Mouse (Mus musculus) hematopoietic stem cell, adult 5-6 weeks (primary cell): ENCODE data around the gene BC024978. TPM values are rescaled to one million over a fixed set of nuclear protein-coding genes. Genes with fewer than 3 reads are reported as not detected.

Source experiments
- ATAC-seq, 2 experiments: fragments of 125-278 bp in 1 of 2; replicated peaks in 1 of 2; 2 replicates each; pipeline ENCODE4 v1.8.0; 2016 to 2017; ENCODE audit warnings: inconsistent platforms in 2 of 2, mild to moderate bottlenecking in 2 of 2, moderate number of reproducible peaks in 2 of 2, low read depth in 1 of 2, moderate TSS enrichment in 1 of 2; ENCODE audit not compliant: low FRiP score in 2 of 2, poor library complexity in 2 of 2, severe bottlenecking in 2 of 2, insufficient read depth in 1 of 2, low TSS enrichment in 1 of 2
- total RNA-seq: library from RNA; stranded (forward); fragments of 172-1452, 232-1000 nt; gene quantifications from 2 replicates; pipeline ENCODE4 v1.2.3, GENCODE M21; 2017

BC024978 gene
- 1.9 and 3.5 TPM in 2 replicates for total RNA-seq

- peak; percentile 96 for ATAC-seq
Measured at GRCm38 (mm10) chr7:27195681-27196611, at the start of gene BC024978, which contains the start of gene Snrpa. Gene BC024978 (plus strand): TSS chr7:27195781. Gene Snrpa (minus strand): TSS chr7:27196271.

DNA sequence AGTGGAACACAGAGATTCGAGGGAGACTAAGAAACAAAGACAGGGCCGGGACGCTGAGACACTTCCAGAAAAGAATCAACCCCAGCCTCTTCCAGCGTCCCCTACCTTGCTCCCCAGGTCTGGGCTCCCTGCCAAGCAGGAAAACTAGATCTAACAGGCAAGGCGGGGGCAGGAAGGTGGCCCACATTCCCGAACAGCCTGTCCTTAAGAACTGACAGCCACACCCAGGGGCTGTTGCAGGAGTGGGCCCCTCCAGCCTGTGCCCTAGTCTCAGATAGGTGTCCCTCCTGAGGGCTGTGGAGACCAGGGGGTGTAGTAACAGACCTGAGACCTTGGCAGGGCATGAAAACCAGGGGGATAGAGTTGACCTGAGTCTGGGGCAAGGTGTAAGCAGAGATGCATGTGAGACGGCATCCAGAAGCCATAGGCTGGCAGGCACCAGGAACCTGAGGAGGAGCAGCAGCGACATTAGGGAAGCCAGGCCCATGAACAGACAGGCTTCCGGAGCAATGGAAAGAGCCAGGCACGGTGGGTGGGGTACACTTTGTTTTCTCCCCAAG lies 42.3 kb upstream of the BC024978 start, which contains the start of gene Cyp2t4:
Gene Cyp2t4, plus strand, starts transcription at position 510 of the 560 bp plus-strand sequence.
- no peak for ATAC-seq

DNA sequence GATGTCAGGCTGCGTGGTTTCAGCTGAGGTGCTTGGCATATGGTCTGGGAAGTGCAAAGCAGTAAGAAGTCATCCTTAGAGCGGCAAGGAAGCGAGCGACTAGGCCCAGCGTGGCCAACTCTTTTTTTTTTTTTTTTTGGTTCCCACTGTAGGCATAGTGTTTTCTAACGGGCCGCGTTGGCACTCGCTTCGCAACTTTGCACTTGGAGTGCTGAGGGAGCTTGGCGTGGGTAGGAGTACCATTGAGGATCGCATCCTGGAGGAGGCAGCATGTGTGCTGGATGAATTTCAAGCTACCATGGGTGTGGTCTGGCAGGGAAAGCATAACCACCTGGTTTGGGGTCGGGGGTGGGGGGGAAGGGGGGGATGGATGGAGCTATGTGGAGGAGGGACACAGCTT lies 39.6 kb upstream of the BC024978 start:
- no peak for ATAC-seq

- ATAC-seq = no peak
Measured at GRCm38 (mm10) chr7:27158171-27158570, 37.4 kb upstream of the BC024978 start.

- no peak for ATAC-seq
Measured at GRCm38 (mm10) chr7:27159256-27159655, 36.3 kb upstream of the BC024978 start.

GRCm38 (mm10) chr7:27159882-27160281 lies 35.7 kb upstream of the BC024978 start:
- peak; percentile 87 for ATAC-seq

DNA sequence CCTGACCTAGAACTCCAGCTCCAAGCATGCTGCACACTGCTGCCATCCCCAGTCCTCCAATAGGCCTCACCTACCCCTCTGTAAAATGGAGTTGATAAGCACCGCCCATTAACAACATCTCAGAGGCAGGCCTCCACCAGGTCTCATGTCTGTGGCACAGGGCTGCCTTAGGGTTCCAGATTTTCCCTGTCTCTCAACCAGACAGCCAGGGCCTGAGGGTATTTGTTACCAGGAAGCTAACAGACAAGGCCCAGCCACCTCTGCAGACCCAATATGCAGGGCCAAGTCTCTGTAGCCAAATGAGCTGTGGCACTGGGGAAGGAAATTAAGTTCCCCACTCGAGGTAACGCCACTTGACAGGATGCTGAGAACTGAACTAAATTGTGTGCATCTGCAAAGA lies 34.7 kb upstream of the BC024978 start:
- ATAC-seq = no peak

DNA sequence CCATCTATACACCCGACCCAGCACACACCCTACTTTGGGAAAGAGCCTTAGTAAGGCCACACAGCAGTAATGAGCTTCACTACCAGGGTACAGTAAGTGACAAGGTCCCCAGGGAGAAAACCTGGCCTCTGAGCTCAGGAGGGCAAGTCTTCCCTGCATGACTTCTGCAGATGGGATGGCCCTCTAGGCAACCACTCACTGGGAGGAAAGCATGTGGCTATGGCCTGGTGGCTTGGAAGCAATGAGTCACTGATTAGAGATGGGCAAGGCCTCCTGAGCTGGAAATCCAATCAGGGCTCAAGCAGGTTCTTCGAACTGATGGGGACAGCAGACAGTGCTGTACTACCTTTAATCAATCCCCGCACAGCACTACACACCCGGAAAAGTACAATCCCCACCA lies 33.8 kb upstream of the BC024978 start:
- ATAC-seq = no peak

GRCm38 (mm10) chr7:27162780-27163449 lies 32.7 kb upstream of the BC024978 start:
- ATAC-seq = no peak

DNA sequence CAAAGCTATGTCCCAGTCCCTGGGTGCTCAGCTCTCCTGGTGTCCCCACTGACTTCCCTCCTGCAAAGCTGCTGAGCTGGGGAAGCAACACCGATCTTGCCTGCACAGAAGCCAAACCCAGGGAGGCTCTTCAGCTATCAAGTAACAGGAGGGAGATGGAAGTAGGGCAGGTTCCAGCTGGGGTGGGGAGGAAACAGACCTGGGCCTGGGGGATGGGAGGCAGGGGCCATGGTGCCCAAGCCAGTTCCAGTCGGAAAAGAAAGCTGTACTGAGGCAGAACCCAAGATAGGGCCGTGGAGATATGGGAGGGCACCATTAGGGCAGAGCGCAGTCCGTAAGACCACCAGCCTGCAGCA lies 32.2 kb upstream of the BC024978 start:
- ATAC-seq = no peak

- ATAC-seq = no peak
Measured at GRCm38 (mm10) chr7:27164112-27164947, 31.3 kb upstream of the BC024978 start.

GRCm38 (mm10) chr7:27165007-27165655 lies 30.4 kb upstream of the BC024978 start:
- ATAC-seq = no peak

DNA sequence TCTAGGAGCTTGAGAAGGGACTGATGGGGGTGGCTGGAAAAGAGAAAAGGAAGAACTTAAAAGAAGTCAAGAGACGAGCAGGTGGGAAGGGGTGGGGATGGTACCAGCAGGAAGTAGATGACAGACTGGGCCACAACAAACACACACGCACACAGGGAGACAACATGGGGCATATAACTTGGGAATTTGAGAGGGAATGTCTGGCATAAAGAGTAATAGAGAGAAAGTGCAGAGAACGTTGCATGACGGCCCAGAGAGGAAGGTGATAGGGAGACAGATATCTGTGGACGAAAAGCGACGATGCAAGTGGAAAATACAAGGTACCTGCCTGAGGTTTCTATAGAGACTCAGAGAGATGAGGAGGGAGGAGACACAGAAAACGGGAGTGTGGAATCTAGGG lies 29.9 kb upstream of the BC024978 start:
- ATAC-seq = no peak

GRCm38 (mm10) chr7:27166229-27166613 lies 29.4 kb upstream of the BC024978 start:
- ATAC-seq = peak; percentile 48 to 54

- ATAC-seq = peak; percentile 78 to 84
Measured at GRCm38 (mm10) chr7:27166614-27167474, 28.7 kb upstream of the BC024978 start, which contains the start of gene Egln2. Gene Egln2 (minus strand): TSS chr7:27166802.

- no peak; a peak in 1 of 4 replicates for ATAC-seq
Measured at GRCm38 (mm10) chr7:27167475-27168094, 28.0 kb upstream of the BC024978 start.
